Mouse (Mus musculus) erythroblast, embryonic 14.5 days (primary cell): Measurements from ENCODE around the gene Igfbp6.

Experiments
- GATA1 ChIP-seq: IDR thresholded peaks from 2 replicates; pipeline ENCODE4 v1.6.1; 2012; ENCODE audit warnings: low read length, inconsistent platforms, mixed read lengths
- TAL1 ChIP-seq: IDR thresholded peaks from 3 replicates; pipeline ENCODE4 v1.6.1; 2012; ENCODE audit warnings: low read length, inconsistent platforms, mixed read lengths

DNA sequence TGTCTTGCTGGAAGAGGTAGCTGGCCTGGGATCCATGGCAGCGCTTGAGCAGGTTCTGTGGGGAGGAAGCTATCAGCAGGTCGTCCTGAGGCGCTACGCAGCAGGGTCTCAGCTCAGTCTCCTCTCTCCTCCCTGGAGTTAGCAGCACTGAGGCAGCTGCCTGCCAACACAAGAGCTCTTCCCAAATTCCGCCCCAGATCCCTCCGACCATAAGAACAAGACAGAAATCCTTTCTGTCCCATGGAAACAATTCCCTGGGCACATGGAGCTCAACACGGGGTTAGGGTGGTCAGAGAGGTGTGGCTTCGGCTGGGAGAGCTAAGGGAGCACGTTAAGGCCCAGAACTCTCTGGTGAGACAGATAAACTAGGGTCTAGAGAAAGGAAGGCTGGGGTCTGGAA lies 34.9 kb downstream of the Igfbp6 start:
- TF ChIP-seq GATA1 = no peak
- no peak for TF ChIP-seq TAL1
